Mouse (Mus musculus) small intestine, adult 2 months (tissue): ENCODE measurements at regions not wholly inside any gene's neighbourhood (a gene's known extent, or its start where the extent isn't known, plus 50 kb on each side); places are given as distances from the start of the nearest gene placed in this dataset.

Source experiments
- H3K27ac ChIP-seq: fragments of 200-500 bp; 2 replicates; pipeline ENCODE4 v1.5.1; 2012; ENCODE audit warnings: low read depth, low read length, control low read depth, inconsistent platforms; ENCODE audit not compliant: insufficient read depth
- H3K27me3 ChIP-seq: fragments of 200-500 bp; 2 replicates; pipeline ENCODE4 v1.6.1; 2012; ENCODE audit warnings: mild to moderate bottlenecking, moderate library complexity, low read length, inconsistent platforms; ENCODE audit not compliant: control insufficient read depth, insufficient read depth
- H3K36me3 ChIP-seq: fragments of 200-500 bp; 2 replicates; pipeline ENCODE4 v1.6.1; 2012; ENCODE audit warnings: mild to moderate bottlenecking, low read length, control low read depth, inconsistent platforms; ENCODE audit not compliant: control insufficient read depth, insufficient read depth
- H3K4me1 ChIP-seq: fragments of 200-500 bp; 2 replicates; pipeline ENCODE4 v1.6.1; 2012; ENCODE audit warnings: low read length, inconsistent platforms, mixed read lengths; ENCODE audit not compliant: control insufficient read depth, insufficient read depth, insufficient read length
- H3K4me3 ChIP-seq: fragments of 200-500 bp; 2 replicates; pipeline ENCODE4 v1.5.1; 2012; ENCODE audit warnings: low read depth, mild to moderate bottlenecking, control low read depth, inconsistent platforms, low read length, moderate library complexity
- CTCF ChIP-seq: fragments of 200-500 bp; IDR thresholded peaks from 2 replicates; pipeline ENCODE4 v1.5.1; 2012; ENCODE audit warnings: low read depth, mild to moderate bottlenecking, control low read depth, inconsistent platforms, low read length, moderate library complexity, mixed read lengths; ENCODE audit not compliant: insufficient replicate concordance, insufficient read length; ENCODE audit errors: extremely low read depth
- POLR2A ChIP-seq: fragments of 200-500 bp; IDR thresholded peaks from 2 replicates; pipeline ENCODE4 v1.6.1; 2012; ENCODE audit warnings: low read depth, mild to moderate bottlenecking, control low read depth, inconsistent platforms, low read length, moderate library complexity
- WGBS: fragments of 180-500 bp; shearing (Covaris S2); methylation state at CpG from one replicate; pipeline ENCODE4 v1.1.7; 2018; 5-methylcytosine and 5-hydroxymethylcytosine counted together

DNA sequence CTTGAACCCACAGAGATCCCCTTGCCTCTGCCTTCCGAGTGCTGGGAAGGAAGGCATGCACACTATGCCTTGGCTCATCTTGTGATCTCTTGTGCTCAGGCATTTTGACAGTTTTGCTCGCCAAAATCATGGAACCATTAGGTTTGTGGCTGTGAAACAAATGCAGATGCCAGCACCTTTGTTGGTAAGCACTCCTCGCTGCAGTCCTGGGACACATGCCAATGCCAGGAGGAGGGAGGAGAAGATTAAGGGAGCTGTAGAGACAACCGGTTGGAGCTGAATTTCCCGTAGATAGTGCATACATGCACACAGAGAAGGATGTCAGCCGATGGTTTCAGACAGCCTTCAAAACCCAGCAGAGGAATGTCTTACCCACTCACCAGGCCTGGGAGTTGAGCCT is 275.5 kb downstream of the Spry2 start:
- Histone ChIP-seq H3K27ac (no peak overlapping the region), H3K27me3 (no peaks in the 10 kb centered on the region), H3K4me1 (no peaks in the 10 kb centered on the region), H3K4me3 (no peak overlapping the region), H3K36me3 (no peaks in the 10 kb centered on the region)
- TF ChIP-seq POLR2A (no peak), CTCF (no peak)
- 47% methylated on average over 6 of the region's 6 CpGs for WGBS

DNA sequence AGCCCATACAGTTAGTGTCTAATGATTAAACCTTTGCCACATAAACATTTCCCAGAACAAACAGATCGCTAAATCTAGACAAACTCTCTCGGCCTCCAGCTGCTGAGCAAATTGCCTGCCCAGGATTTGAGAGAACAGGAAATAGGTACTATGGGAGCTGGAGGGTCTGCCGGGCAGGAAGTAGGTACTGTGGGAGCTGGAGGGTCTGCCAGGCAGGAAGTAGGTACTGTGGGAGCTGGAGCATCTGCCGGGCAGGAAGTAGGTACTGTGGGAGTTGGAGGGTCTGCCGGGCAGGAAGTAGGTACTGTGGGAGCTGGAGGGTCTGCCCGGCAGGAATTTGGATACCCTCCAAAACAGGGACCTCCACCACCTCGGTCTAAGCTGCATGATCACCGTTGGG is 277.2 kb downstream of the Spry2 start:
- H3K27me3 ChIP-seq, result no peaks in the 10 kb centered on the region
- H3K27ac ChIP-seq, result no peak overlapping the region
- no peak for TF ChIP-seq POLR2A
- TF ChIP-seq CTCF, result no peak
- no peaks in the 10 kb centered on the region for H3K36me3 ChIP-seq
- H3K4me3 ChIP-seq, result no peak overlapping the region
- no peaks in the 10 kb centered on the region for H3K4me1 ChIP-seq
- WGBS, result 42% methylated on average over 8 of the region's 8 CpGs

DNA sequence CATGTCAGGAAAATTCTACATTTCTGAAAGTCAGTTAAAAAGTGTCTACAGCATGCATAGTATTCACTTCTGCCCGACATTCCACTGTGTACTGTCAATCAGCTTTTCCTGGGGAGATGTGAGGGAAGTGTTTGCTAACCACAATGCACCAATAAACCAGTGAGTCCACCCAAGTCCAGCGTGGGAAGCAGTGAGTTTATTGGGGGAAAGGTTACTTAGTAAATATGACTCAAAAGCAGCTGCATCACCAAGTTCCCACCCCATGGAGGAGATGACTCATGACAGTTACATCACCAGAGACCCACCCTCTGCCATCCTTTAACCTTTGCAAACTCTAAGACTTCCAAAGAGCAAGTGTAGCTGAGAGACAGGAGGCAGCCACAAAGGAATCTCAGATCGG is 280.9 kb downstream of the Spry2 start:
- TF ChIP-seq POLR2A, result no peak
- TF ChIP-seq CTCF, result no peak

DNA sequence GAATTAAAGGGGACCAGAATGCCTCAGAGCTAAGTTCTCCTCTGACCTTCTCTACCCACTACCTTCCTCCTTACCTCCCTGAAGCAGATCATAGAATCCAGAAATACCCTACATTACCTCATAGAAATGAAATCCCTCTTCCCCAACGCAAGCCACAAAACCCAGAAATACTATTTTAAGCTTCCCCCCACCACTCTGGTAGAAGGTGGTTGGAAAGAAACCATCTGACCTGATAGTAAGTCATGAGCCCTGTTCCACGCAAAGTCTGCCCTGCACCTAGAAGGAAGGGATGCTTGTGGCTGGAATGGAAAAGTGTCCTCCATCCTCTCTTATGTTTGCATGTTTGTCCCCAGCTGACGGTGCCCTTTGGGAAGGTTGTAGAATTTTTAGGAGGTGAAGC is 283.8 kb downstream of the Spry2 start:
- no peak overlapping the region for H3K4me3 ChIP-seq
- TF ChIP-seq CTCF (no peak), POLR2A (no peak)
- no peaks in the 10 kb centered on the region for H3K27me3 ChIP-seq
- peaks cover 5% of the 10 kb centered on the region; the same call in 1 of the 2 replicates for H3K4me1 ChIP-seq
- H3K36me3 ChIP-seq, result no peaks in the 10 kb centered on the region
- WGBS, result 88% methylated on average over 3 of the region's 3 CpGs
- no peak overlapping the region for H3K27ac ChIP-seq

More for the DNA sequence above, 280.9 kb downstream of the Spry2 start:
- H3K27me3 ChIP-seq, result no peaks in the 10 kb centered on the region
- 31% methylated on average over 3 of the region's 3 CpGs for WGBS
- H3K4me1 ChIP-seq, result no peaks in the 10 kb centered on the region
- H3K36me3 ChIP-seq, result no peaks in the 10 kb centered on the region
- H3K27ac ChIP-seq, result no peak overlapping the region
- no peak overlapping the region for H3K4me3 ChIP-seq

DNA sequence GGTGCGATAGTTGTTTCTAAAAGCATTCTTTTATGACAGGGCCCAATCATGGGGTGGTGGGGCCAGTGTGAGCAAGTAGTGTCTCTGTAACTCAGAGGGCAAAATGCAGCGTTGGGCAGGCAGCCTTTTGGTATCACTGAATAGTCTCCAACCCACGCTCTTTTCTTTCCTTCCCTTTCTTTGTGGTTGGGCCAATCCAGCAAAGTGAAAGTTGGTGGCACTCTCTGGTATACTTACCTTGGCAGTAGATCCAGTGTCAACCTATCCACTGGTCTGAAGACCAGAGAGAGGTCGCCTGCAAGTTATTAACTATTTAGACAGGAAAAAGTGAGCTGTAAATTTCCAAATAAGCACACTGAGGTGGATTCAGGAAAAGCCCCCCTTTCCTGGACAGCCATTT is 287.8 kb downstream of the Spry2 start:
- no peaks in the 10 kb centered on the region for H3K27me3 ChIP-seq
- H3K27ac ChIP-seq, result no peak overlapping the region
- 23% methylated on average over 4 of the region's 4 CpGs for WGBS

DNA sequence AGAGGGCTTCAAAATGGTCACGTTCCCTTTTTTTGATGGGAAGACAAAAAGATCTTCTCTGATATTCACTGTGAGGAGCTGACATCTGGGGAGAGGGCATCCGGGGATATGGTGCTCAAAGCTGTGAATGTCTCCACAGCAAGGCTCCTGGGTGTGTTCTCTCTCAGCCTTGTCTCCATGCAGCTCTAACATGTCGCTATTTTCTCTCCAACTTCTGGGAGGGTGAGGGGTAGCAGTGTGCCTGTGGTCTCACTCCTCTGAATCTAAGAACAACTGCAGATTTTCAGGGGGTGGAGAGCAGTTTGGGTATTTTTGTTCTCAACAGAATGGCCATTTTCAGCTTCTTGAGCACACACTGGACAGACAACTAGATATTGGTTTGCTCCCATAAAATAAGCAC is 290.1 kb downstream of the Spry2 start:
- no peaks in the 10 kb centered on the region for H3K27me3 ChIP-seq
- TF ChIP-seq POLR2A (no peak), CTCF (no peak)
- no peak overlapping the region for H3K4me3 ChIP-seq
- no peak overlapping the region for H3K27ac ChIP-seq
- 91% methylated on average over 3 of the region's 3 CpGs for WGBS
- H3K36me3 ChIP-seq, result no peaks in the 10 kb centered on the region
- H3K4me1 ChIP-seq, result peaks cover 12% of the 10 kb centered on the region; the same call in 1 of the 2 replicates

More for the DNA sequence above, 287.8 kb downstream of the Spry2 start:
- no peak for TF ChIP-seq CTCF
- TF ChIP-seq POLR2A, result no peak
- Histone ChIP-seq H3K4me3 (no peak overlapping the region), H3K4me1 (peaks cover 12% of the 10 kb centered on the region; the same call in 1 of the 2 replicates), H3K36me3 (no peaks in the 10 kb centered on the region)

DNA sequence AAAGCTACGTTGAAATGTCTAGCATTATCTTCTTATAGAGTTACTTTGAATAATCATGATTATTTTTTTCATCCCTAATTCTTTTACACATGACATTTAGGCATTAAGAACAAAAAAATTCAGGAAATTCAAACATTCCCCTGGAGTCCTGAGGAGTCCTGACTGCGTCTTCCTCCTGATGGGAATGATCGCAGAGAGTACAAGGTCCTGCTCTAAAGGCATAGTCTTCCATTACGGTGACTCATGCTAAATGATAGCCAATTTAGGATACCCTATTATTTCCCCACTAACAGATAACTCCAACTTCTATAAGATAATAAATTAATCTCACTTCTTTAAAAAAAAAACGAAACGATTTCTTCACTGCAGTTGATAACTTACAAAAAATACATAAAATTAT is 292.2 kb downstream of the Spry2 start:
- peaks cover 12% of the 10 kb centered on the region; the same call in 1 of the 2 replicates for H3K4me1 ChIP-seq
- H3K36me3 ChIP-seq, result no peaks in the 10 kb centered on the region
- H3K27ac ChIP-seq, result no peak overlapping the region
- 40% methylated on average over 6 of the region's 6 CpGs for WGBS
- no peaks in the 10 kb centered on the region for H3K27me3 ChIP-seq
- H3K4me3 ChIP-seq, result no peak overlapping the region
- TF ChIP-seq POLR2A (no peak), CTCF (no peak)

DNA sequence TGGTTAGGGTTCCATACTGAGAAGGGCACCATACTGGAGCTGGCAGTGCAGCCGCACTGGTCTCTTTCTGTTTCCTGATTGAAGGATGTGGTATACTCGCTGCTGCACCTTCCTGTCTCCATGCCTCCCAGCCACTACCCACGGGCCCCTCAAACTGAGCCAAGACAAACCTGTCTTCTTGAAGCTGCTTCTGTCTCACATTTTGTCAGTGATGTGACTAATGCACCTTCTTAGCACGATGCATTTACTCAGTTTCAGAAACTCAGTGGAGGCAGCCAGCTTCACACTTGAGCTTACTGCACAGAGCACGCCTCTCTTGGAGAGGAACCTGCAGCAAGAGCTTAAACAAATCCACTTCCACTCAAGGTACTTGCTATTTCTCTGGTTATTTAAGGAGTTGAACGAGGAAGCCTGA is 293.6 kb downstream of the Spry2 start:
- Histone ChIP-seq H3K36me3 (no peaks in the 10 kb centered on the region), H3K27ac (no peak overlapping the region), H3K27me3 (no peaks in the 10 kb centered on the region), H3K4me3 (no peak overlapping the region), H3K4me1 (peaks cover 7% of the 10 kb centered on the region; the same call in 1 of the 2 replicates)
- 71% methylated on average over 6 of the region's 6 CpGs for WGBS
- TF ChIP-seq CTCF (no peak), POLR2A (no peak)
